Mouse (Mus musculus): ENCODE results near the gene Tff1. TPM values are rescaled to one million over a fixed set of nuclear protein-coding genes. Genes with fewer than 3 reads are reported as not detected.

Gene Tff1
- polyA plus RNA-seq, 1 experiment, result not detected

DNA sequence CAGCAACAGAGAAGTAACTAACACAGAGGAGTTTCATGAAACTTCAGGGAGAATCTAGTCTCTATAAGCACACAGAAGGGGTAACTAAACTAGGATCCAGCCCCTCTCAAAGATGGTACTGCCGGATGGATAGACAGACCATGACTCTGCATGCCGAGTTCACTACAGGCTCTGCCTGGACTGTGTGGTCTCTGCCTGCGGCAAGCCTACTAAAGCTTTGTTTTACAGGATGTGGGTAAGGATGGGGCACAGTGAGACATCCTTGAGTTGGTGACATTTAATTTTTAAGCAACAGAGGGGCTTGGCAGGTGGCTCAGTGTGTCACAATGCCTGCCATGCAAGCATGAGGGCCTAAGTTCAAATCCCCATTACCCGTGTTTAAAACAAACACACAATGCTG is 11.2 kb upstream of the Tff1 start:
- no peak for TF ChIP-seq GATA1 (IDR thresholded peaks at IDR 0.05; ENCODE audit: low read length)

DNA sequence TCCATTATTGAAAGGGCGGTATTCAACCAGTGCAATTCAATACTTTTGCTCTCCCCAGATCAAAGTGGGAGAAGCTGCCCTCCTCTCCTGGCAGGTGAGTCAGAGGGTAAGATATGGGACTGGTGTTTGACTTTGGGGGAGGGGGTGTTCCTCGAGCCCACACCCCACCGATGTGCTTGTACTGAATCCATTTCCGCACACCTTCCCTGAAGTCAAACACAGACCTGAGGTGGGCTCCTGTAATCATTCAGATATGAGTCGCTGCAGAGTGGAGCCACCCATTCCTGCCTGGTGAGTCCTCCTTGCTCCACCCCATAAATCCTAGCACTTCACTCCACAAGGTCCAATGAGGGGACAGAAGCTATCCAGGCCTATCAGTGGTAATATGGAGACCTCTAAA is 4.7 kb upstream of the Tff1 start:
- no peak for TF ChIP-seq GATA1 (IDR thresholded peaks at IDR 0.05; ENCODE audit: low read length)

DNA sequence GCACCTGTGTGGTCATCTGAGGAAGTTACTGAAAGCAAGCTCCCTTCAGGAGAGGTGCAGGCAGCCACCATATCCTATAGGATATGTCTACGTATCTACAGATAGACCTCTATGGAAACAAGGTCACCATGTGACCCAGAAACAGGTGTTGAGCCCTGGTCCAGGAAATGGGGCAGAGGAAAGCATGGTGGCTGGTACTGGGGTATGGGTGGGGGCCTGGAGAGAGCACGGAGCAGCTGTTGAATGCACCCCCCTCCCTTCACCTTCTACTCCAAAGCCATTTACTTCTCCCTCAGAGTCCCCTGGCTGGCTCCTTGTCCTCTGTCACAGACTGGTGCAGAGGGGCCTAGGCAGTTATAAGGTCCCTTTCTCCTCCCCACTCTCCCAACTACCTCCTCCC is 1.3 kb downstream of the Tff1 start:
- no peak for TF ChIP-seq GATA1 (IDR thresholded peaks at IDR 0.05; ENCODE audit: low read length)

DNA sequence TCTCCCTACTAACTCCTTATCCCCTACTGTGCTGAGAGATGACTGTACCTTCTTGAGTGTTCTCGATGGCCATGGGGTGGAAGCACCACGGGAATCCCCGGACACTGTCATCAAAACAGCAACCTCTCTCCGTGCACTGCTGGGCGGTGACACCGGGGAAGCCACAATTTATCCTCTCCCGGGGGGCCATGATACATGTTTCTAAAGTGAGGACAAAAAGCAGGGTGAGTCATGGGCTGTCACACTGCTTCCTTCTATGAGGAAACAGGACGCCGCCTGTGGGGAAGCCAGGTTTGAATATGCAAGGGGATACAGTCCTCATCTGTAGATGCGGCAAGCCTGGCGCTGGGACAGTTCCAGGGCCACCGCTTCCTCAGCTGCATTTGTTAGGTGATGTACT is 2.5 kb downstream of the Tff1 start:
- no peak for TF ChIP-seq GATA1 (IDR thresholded peaks at IDR 0.05; ENCODE audit: low read length)

DNA sequence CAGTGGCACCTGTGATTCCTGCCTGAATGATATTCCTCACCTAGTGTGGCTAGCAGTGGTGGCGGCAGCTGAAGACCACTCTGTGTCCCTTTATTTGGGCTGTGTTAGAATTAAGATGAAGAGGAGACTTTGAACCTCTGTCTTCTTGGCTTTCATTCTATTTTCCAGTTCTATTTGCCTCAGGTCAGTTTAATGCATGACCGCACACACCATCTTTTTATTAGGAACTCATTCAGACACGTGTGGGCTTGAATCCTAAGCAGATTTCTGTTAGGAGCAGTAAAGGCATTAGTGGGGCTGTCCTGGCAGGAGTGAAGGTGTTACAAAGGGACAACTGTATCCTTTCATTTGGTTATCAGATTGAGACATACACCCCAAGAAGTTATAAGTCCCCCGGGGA is 4.8 kb downstream of the Tff1 start:
- no peak for TF ChIP-seq GATA1 (IDR thresholded peaks at IDR 0.05; ENCODE audit: low read length)

DNA sequence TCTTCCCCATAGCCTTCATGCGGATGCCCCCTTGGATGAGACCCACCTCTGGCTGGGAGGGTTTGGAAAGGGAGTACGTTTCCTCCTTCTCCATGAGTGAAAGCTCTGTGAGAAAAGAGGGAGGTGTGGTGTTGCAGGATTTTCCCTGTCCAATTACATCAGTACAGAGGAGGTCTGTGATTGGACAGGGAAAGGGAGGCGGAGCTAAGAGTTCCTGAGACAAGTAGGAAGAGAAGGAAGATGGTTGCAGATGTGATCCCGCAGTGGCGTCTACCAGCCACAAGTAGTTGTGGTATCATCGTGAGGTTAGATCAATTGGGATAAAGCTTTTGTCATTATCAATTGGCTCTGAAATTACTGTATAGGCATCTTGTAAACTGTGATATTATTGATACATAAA is 7.2 kb downstream of the Tff1 start:
- TF ChIP-seq GATA1 (IDR thresholded peaks at IDR 0.05; ENCODE audit: low read length), result no peak

DNA sequence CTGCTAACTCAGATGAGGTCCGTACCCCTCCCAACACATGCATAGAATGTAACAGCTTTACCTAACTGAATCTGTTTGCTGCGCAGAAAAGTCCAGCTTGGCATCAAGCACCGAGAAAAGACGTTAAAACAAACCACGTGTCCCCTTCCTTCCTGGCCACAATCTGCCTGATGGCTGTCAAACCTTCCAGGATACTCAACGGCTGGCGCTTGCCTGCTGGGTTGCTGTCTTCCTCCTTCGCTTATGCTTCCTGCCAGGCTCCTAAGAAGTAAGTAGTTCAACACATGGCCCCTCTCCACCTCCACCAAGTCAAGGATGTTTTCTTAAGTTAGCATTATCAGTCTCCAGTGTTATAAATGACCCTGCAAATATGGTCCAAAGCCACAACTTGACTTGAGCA is 11.3 kb downstream of the Tff1 start:
- TF ChIP-seq GATA1 (IDR thresholded peaks at IDR 0.05; ENCODE audit: low read length), result no peak

DNA sequence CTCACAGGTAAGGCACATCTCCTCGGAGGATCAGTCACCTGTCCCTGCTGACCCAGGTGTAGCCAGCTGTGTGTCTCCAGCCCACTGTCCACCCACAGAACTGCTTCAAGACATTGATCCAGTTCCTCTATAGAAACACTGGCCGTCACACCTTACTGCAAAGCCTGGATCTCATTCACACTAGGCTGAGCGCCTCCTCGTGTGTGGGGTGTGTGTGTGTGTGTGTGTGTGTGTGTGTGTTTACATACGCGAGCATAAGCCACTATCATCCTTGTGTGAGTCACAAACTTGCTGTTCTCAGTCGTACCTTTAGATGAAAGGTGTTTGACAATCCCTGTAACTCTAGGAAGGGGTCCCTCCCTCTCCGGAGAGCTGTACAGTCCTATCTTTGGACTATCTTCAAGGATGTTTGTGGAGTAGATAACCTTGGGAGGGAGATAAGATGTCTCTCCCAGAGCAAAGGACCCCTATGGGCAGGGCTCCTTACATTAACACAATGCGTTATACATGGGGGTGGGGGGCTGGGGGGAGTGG is 12.0 kb downstream of the Tff1 start:
- TF ChIP-seq GATA1 (IDR thresholded peaks at IDR 0.05; ENCODE audit: low read length), result no peak

DNA sequence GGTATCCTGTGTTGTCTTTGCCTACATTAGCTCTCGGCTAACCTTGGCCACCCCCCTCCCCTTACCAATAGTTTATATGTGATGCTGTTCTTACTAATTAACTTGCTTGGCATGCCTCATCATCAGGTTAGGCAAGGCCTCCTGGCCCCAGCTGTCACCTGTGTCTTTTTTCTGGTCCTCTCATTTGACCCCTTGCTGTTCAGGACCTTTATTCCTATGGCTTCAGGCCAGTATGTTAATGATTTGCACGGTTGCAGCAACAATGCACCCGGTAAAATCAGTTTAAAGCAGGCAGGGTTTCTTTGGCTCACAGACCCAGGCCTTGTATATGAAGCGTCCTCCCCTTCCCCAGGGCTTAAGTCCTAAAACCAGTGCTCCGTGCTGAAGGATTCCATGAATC is 12.6 kb downstream of the Tff1 start:
- no peak for TF ChIP-seq GATA1 (IDR thresholded peaks at IDR 0.05; ENCODE audit: low read length)

DNA sequence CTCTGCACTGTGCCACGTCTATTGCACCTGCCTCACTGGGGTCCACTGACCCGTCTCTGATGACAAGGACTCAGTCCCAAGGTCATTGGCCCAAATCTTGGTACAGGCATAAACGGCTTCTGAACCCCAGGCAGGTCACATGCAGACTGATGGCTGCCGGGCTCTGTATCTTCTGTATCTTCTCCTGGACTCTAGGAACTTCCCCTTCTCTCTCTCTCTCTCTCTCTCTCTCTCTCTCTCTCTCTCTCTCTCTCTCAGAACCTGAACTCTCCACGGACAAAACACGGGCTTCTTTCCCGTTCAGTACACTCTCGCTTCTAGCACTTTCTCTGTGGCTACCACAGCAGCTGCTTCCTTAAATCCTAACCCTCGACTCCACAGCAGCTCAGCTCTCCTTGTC is 19.1 kb downstream of the Tff1 start:
- no peak for TF ChIP-seq GATA1 (IDR thresholded peaks at IDR 0.05; ENCODE audit: low read length)

DNA sequence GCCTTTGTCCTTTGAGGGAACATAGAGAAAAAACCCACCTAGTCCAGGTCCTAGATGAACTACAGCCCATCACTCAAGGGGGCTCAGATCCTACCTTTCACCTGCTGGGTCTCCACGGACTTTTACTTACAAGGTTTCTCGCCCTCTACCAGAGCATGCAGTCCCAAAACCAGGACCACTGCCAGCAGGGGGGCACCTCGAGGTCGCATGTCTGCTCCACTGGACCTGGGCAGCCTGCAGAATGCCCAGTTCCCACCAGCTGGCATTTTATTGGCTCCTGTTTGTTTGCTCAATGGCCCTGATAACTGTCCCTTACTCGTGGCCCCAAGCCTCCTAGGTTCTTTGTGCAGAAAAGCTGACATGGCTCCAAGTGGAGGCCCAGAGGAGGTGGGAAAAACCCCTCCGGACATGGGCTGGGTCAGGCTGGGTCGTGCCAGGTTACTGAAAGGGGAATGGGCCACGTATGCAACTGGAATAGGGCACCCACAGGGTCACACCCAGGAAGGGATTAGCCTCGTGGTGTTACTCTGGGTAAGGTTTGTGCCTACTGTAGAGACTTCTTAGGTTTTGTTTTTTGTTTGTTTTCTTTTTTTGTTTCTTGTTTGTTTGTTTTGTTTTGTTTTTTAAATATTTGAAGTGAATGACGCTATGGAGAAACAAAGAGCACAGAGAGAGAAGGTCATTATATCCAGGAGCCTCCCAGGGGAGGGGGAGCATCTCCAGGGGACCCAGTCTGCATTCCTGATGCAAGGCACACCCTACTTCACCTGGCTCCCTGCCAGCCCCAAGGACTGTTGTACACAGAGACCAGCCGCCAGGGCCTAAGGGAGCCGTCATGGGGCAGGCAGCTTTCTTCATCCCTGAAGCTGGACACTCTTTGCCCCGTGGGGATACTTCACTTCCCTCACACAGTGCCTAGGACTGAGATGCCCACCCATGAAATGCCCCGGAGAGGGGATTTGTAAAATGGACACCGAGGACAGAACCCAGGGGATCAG is 20.7 kb downstream of the Tff1 start, which contains the start of gene Tff2:
Gene Tff2, minus strand, starts transcription at position 243 of the 998 bp plus-strand sequence.
- no peak for TF ChIP-seq GATA1 (IDR thresholded peaks at IDR 0.05; ENCODE audit: low read length)

DNA sequence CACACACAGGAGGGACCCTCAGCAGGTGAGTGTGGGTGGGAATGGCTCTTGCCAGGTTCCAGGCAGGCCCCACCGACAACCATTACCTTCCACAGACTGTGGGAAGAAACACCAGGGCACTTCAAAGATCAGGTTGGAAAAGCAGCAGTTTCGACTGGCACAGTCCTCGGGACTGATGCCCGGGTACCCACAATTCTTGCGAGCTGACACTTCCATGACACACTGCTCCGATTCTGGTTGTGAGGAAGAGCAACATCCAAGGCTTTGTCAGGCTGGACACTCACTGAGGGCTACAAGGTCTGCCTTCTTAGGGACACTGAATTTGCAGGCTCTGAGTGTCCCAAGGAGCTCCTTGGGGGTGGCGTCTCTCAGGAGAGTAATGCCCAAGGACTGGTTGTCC is 23.0 kb downstream of the Tff1 start:
- no peak for TF ChIP-seq GATA1 (IDR thresholded peaks at IDR 0.05; ENCODE audit: low read length)

DNA sequence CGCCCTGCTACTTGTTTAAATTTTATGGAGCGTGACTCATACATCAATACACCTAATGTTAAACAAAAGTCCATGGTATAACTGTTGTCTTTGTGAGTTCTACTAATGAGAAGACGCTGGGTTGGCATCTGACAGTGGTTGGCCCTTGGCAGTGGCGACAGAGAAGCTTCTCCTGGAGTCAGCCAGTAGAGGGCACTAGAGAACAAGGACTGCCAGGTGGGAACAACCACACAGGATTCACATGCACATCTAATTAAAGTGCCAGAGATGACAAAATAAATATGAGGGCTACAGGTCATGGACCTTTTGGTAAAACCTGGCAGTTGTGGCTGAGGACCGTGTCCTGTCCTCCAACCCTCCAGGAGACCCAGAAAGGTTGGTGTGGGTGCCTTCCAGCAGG is 26.7 kb downstream of the Tff1 start:
- no peak for TF ChIP-seq GATA1 (IDR thresholded peaks at IDR 0.05; ENCODE audit: low read length)

DNA sequence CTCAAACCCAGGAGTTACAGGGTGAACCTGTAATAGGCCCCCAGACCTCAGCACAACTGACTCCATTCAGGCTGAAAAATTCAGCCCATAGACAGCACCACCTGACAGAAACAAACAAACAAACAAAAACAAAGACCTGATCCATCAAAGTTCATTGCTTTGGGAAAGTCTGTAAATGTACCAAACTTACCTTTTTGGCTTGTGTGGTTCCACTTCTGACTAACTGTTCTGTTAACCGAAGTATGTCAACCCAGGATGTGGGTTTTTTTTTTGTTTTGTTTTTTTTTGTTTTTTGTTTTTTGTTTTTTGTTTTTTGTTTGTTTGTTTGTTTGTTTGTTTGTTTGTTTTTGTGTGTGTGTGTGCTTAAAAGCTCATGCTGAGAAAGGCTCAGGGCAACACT is 28.3 kb downstream of the Tff1 start:
- no peak for TF ChIP-seq GATA1 (IDR thresholded peaks at IDR 0.05; ENCODE audit: low read length)

DNA sequence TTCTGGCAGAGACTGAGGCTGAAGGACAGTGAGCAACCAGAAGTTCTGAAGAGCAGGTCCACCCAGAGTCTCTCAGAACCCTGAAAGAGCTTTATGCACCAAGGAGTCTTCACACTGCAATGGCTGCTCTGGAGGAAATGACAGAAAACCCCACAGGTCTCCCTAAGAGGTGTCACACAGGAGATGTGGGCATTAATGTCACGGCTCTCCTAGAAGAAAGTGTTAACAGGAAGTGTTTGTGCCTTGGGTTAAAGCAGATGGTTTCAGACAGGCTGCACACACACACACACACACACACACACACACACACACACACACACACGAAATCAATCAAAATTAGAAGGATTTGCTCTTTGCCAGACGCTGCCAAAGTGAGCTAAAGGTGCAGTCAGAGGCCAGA is 28.8 kb downstream of the Tff1 start:
- no peak for TF ChIP-seq GATA1 (IDR thresholded peaks at IDR 0.05; ENCODE audit: low read length)

DNA sequence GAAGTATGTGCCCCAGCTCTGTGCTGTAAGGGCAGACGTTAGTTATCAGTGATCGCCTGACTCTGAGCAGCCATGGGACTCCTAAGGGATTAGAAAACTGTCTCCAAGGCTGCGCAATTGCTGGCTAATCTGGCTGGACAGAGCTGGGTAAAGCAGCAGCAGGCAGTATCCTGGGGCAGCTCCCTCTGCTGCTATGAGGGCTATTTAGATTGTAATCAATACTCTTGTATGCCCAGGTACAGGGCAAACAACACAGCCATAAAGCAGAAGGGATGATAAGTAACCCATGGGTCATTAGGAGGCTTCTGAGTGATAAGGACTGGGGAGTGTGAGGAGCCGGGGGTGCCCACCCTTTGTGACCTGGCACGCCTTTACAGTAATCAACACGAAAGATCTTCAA is 30.2 kb downstream of the Tff1 start:
- TF ChIP-seq GATA1 (IDR thresholded peaks at IDR 0.05; ENCODE audit: low read length), result no peak

DNA sequence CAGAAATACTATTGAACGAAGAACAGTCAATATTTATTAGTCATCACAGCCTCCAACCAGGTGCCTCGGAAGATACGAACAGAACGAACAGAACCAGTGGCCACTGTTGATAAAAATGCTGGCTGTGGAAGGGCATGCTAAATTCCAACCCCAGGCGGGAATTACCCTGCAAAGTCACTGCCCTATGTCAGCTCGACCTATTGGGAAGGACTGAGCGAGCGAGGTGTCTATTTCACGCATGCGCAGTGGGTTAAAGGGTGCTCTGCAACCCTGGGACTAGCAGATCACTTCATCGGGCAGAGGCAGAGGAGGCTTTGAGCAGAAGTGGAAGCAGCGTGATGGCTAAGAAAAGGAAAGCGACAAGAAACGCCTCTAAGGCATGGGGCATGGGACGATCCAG is 31.3 kb downstream of the Tff1 start:
- TF ChIP-seq GATA1 (IDR thresholded peaks at IDR 0.05; ENCODE audit: low read length), result no peak

Measured in G1E-ER4 (cell line).